Mouse (Mus musculus) CH12.LX (cell line): ENCODE measurements around the gene Tmx2.

Experiments
- CHD2 ChIP-seq: IDR thresholded peaks from 2 replicates; pipeline ENCODE4 v1.6.1; 2011; ENCODE audit warnings: low read length, improper control_type of control experiment
- CTCF ChIP-seq, 2 experiments: IDR thresholded peaks in 1 of 2; conservative IDR thresholded peaks in 1 of 2; 2 replicates each; pipeline ENCODE4 v1.5.1; 2011 to 2012; ENCODE audit warnings: low read depth in 2 of 2, low read length in 2 of 2, improper control_type of control experiment in 1 of 2, inconsistent platforms in 1 of 2, mild to moderate bottlenecking in 1 of 2, moderate library complexity in 1 of 2
- ELF1 ChIP-seq: IDR thresholded peaks from 2 replicates; pipeline ENCODE4 v1.6.1; 2014; ENCODE audit warnings: low read depth, mild to moderate bottlenecking, inconsistent platforms, low read length, improper control_type of control experiment
- HCFC1 ChIP-seq: IDR thresholded peaks from 2 replicates; pipeline ENCODE4 v1.6.1; 2012; ENCODE audit warnings: low read depth, mild to moderate bottlenecking, inconsistent platforms, low read length, improper control_type of control experiment
- MAFK ChIP-seq: IDR thresholded peaks from 2 replicates; pipeline ENCODE4 v1.6.1; 2011; ENCODE audit warnings: low read length, improper control_type of control experiment; ENCODE audit not compliant: insufficient replicate concordance
- MAX ChIP-seq: IDR thresholded peaks from 2 replicates; pipeline ENCODE4 v1.6.1; 2011; ENCODE audit warnings: low read length, improper control_type of control experiment
- MEF2A ChIP-seq: IDR thresholded peaks from 2 replicates; pipeline ENCODE4 v1.6.1; 2014; ENCODE audit warnings: low read depth, mild to moderate bottlenecking, inconsistent platforms, low read length, improper control_type of control experiment, borderline replicate concordance
- POLR2A ChIP-seq: IDR thresholded peaks from 2 replicates; pipeline ENCODE4 v1.6.1; 2011; ENCODE audit warnings: low read depth, mild to moderate bottlenecking, improper control_type of control experiment, low read length
- TBP ChIP-seq: conservative IDR thresholded peaks from 2 replicates; pipeline ENCODE4 v1.6.1; 2011; ENCODE audit warnings: low read depth, low read length, improper control_type of control experiment
- ZC3H11A ChIP-seq: IDR thresholded peaks from 2 replicates; pipeline ENCODE4 v1.6.1; 2012; ENCODE audit warnings: low read depth, mild to moderate bottlenecking, inconsistent platforms, low read length, improper control_type of control experiment

DNA sequence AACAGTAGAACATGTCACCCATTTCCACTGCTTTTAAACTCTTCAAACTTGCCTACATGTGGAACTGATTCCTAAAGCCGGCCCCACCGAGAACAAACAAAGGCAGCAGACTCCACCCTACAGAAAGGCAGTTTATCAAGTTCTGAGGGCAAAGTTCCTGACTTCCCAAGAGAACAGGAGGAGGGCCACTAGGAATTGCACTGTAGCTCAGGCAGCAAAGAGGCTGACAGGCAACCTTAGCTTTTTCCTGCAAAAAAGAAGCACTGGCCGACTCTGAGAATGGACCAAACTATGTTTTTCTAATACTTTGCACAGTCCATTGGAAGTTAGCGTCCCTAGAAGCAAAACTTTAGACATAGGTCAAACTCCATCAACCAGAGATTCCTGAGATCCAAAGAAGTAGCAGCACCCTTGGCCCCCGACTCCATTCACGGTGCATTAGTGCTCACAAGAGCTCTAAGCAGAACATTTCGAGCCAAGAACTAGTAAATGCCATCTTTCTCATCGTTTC is 42.7 kb downstream of the Tmx2 start:
- TF ChIP-seq CHD2 (no peak), MAFK (no peak), MEF2A (no peak), TBP (no peak), POLR2A (no peak), ELF1 (no peak), CTCF (conservative IDR thresholded peaks at IDR 0.05 in 1 of 2, IDR thresholded peaks at IDR 0.05 in 1 of 2; ENCODE audit: low read depth in 2 of 2, low read length in 2 of 2) (no peak), MAX (no peak), HCFC1 (no peak), ZC3H11A (no peak)
